Mouse (Mus musculus) forebrain, postnatal 0 days (tissue): ENCODE measurements around the gene Gal3st2c. TPM values are rescaled to one million over a fixed set of nuclear protein-coding genes. Genes with fewer than 3 reads are reported as not detected.
"Not testable (repeated sequence)": the region's sequence is repeated elsewhere in the genome, so short reads cannot be mapped to it uniquely, and the experiment has no call there.

Source experiments
- ATAC-seq: fragments of 200-750 bp; cut with Nextera tagmentation; 2 replicates; pipeline ENCODE4 v1.8.0; 2017; ENCODE audit warnings: mild to moderate bottlenecking, moderate library complexity
- DNase-seq: peaks from one replicate; pipeline ENCODE4 v3.0.0-alpha.2; 2015
- H3K27ac ChIP-seq: fragments of 300-500 bp; sonication (generic); 2 replicates; pipeline ENCODE4 v1.5.1; 2014; ENCODE audit warnings: low read depth, mild to moderate bottlenecking, antibody characterized with exemption, low read length, moderate library complexity, mixed read lengths
- H3K27me3 ChIP-seq: fragments of 300-500 bp; sonication (generic); 2 replicates; pipeline ENCODE4 v1.6.1; 2014; ENCODE audit warnings: mild to moderate bottlenecking, low read length, mixed read lengths; ENCODE audit not compliant: insufficient read depth
- H3K36me3 ChIP-seq: fragments of 300-500 bp; sonication (generic); 2 replicates; pipeline ENCODE4 v1.6.1; 2014; ENCODE audit warnings: mild to moderate bottlenecking, moderate library complexity; ENCODE audit not compliant: insufficient read depth
- H3K4me1 ChIP-seq: fragments of 300-500 bp; sonication (generic); 2 replicates; pipeline ENCODE4 v1.6.1; 2014; ENCODE audit warnings: antibody characterized with exemption; ENCODE audit not compliant: insufficient read depth
- H3K4me2 ChIP-seq: fragments of 300-500 bp; sonication (generic); 2 replicates; pipeline ENCODE4 v1.6.1; 2014; ENCODE audit warnings: low read depth, mild to moderate bottlenecking, moderate library complexity
- H3K4me3 ChIP-seq: fragments of 300-500 bp; sonication (generic); 2 replicates; pipeline ENCODE4 v1.5.1; 2014; ENCODE audit warnings: low read depth, low read length, mixed read lengths
- H3K9ac ChIP-seq: fragments of 300-500 bp; sonication (generic); 2 replicates; pipeline ENCODE4 v1.6.1; 2014; ENCODE audit warnings: mild to moderate bottlenecking
- H3K9me3 ChIP-seq: fragments of 300-500 bp; sonication (generic); 2 replicates; pipeline ENCODE4 v1.6.1; 2016; ENCODE audit warnings: low read length
- CTCF ChIP-seq: sonication (generic); IDR thresholded peaks from 2 replicates; pipeline ENCODE4 v1.5.1; 2016; ENCODE audit warnings: antibody characterized with exemption, control low read depth, low read depth
- WGBS: fragments of 180-500 bp; shearing (Covaris S2); extraction: QIAGEN DNeasy Blood & Tissue Kit; methylation state at CpG from one replicate; pipeline ENCODE4 v1.1.7; 2014; 5-methylcytosine and 5-hydroxymethylcytosine counted together
- polyA plus RNA-seq: library from polyadenylated mRNA; unstranded; fragments of >200 nt; fragmentation: Nextera tagmentation; extraction: Ambion mirVana; gene quantifications from 2 replicates; pipeline ENCODE4 v1.2.1, GENCODE M21; 2015
- total RNA-seq: library from RNA; depleted of rRNA; stranded (reverse); fragments of >200 nt; gene quantifications from 2 replicates; pipeline ENCODE4 v1.2.3, GENCODE M21; 2014

Gene Gal3st2c
- total and polyA plus RNA-seq, 2 experiments from 2014 or later: not detected

DNA sequence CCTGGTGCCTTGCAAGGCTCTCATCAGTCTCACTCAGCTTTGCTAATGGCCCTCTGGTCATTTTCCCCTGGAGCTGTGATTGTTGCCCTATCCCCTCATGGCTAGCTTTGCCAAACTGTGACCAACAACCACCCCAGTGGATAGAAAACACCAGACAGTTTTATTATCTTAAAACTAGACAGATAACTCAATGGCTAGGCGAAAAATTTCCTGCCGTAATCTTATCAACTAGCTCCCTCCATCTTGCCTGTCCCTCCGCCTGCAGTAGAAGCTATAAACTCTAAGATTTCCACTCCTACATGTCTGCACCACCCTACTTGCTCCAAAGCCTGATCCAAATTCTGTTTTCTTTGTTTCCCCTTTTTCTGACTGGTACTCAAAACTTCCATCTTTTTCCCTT lies 4.1 kb upstream of the Gal3st2c start:
- ATAC-seq: no peak
- whole genome bisulfite sequencing: 95% methylated on average over 3 of the region's 3 CpGs

DNA sequence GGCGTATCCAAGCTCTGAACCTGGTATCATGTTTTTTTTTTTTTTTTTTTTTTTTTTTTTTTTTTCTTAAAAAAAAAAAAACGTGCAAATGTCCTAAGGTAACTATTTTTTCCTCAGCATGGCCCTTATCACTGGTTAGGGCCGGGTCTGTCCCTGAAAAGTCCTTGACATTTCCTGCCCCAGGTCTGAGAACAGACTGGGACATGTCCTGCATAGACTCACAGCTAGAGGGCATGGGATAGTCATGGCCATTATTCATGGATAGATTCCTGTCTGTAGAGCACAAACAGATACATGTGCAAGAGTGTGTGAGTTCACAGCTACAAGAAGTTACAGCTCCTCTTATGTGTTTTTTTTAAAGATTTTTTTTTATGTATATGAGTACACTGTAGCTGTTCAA lies 1.5 kb upstream of the Gal3st2c start:
- H3K4me3 ChIP-seq: no peak overlapping the region
- no peak for ATAC-seq
- H3K4me1 ChIP-seq: no peaks in the 10 kb centered on the region
- no peak overlapping the region for H3K4me2 ChIP-seq
- H3K9ac ChIP-seq: no peak overlapping the region
- no peak for TF ChIP-seq CTCF
- H3K36me3 ChIP-seq: no peaks in the 10 kb centered on the region
- H3K9me3 ChIP-seq: no peaks in the 10 kb centered on the region
- H3K27me3 ChIP-seq: no peaks in the 10 kb centered on the region
- no peak overlapping the region for H3K27ac ChIP-seq
- WGBS: 73% methylated on average over 3 of the region's 3 CpGs
- no peak for DNase-seq

More for the DNA sequence above, 4.1 kb upstream of the Gal3st2c start:
- Histone ChIP-seq H3K4me1 (no peaks in the 10 kb centered on the region), H3K27ac (no peak overlapping the region), H3K27me3 (no peaks in the 10 kb centered on the region), H3K4me3 (no peak overlapping the region), H3K36me3 (no peaks in the 10 kb centered on the region), H3K9ac (no peak overlapping the region), H3K9me3 (no peaks in the 10 kb centered on the region), H3K4me2 (no peak overlapping the region)
- no peak for DNase-seq
- no peak for TF ChIP-seq CTCF

DNA sequence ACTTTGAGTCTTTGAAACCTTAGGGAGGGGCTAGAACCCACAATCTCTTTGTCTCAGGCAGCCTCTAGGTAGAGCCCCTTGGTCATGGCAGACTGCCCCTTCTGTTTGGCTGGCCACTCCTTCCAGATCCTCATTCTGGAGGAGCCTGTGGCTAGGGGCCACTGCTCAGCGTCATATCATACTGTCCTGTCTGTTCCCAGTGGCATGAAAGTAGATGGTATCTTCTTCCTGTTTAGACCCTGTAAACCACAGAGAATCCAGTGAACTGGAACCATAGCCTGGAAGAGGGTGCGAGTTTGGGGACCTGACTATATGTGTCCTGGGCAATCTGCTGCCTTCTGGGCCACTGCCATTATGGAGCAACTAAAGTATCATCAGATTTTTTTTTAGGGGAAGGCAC lies 759 bp downstream of the Gal3st2c start:
- H3K36me3 ChIP-seq, H3K4me2 ChIP-seq, ATAC-seq, H3K27ac ChIP-seq, H3K27me3 ChIP-seq, H3K4me1 ChIP-seq, H3K9me3 ChIP-seq, H3K9ac ChIP-seq, DNase-seq, H3K4me3 ChIP-seq: not testable (repeated sequence)
- WGBS: 86% methylated on average over 2 of the region's 2 CpGs

DNA sequence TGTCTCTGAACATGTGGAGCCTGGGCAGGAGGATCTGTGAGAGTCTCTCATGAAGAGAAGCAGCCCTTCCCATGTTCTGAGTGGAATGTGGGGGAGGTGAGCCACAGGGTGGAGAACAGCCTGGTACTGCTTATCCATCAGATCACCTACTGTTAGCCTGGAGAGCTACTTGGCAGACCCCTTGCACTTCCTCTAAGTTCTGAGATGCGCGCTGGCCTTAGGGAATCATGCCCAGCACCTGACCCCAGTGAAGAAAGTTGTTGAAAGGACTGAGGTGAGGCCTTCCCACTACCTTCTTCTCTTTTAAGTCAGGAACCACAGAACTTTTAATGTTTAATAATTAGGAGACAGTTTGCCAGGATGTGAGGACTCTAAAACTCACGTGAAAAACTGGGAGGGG lies 1.2 kb downstream of the Gal3st2c start:
- not testable (repeated sequence) for H3K9ac ChIP-seq, H3K27ac ChIP-seq, H3K36me3 ChIP-seq, DNase-seq, H3K27me3 ChIP-seq, H3K4me1 ChIP-seq, H3K4me2 ChIP-seq, ATAC-seq, H3K4me3 ChIP-seq, H3K9me3 ChIP-seq
- 87% methylated on average over 3 of the region's 3 CpGs for WGBS

DNA sequence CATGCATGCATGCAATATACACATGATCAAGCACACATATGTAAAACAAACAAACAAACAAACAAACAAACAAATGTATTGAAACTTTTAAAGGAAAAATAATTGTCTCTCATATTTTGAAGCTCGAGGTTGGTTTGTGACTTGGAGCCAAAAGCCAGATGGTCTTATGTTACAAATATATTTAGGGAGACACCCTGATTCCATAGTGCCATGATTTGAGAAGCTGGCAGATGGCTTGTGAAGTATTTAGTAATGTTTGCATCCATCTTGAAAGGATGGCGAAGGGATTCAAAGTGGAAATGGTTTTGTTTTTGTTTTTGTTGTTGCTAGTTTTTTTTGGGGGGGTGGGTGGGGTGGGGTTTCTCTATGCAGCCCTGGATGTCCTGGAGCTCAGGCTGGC lies 10.7 kb downstream of the Gal3st2c start:
- 62% methylated on average over 2 of the region's 2 CpGs for WGBS
- ATAC-seq (peak; percentile 66), DNase-seq (peak; percentile 21)
- H3K9me3 ChIP-seq: no peaks in the 10 kb centered on the region
- no peak overlapping the region for H3K27ac ChIP-seq
- no peak overlapping the region for H3K9ac ChIP-seq
- no peaks in the 10 kb centered on the region for H3K36me3 ChIP-seq
- H3K4me3 ChIP-seq: no peak overlapping the region
- H3K27me3 ChIP-seq: no peaks in the 10 kb centered on the region
- no peaks in the 10 kb centered on the region for H3K4me1 ChIP-seq
- no peak overlapping the region for H3K4me2 ChIP-seq
- no peak for TF ChIP-seq CTCF

DNA sequence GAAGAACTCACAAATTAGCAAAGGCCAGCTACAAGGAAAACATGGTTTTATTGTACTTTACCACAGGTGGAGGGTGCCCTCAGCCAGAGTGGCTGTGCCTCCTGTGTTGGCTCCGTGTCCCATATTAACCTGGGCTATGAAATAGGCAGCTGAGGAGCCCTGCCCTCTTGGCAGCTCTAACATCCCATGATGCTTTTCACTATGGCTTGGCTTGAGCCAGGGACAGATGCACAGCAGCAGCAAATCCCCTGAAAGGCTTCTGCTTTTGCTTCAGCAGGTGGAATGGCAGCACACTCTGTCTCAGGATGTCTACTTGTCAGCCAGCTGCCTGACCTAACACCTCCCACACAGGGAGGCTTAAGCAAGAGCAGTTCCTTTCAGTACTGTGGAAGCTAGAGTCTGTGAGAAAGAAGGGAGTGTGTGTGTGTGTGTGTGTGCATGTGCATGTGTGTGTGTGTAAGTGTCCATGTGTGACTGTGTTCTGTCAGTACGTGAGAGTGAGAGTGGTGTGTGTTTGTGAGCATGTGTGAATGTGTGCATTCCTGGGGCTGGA lies 15.7 kb downstream of the Gal3st2c start:
- H3K4me2 ChIP-seq, H3K4me1 ChIP-seq, H3K27ac ChIP-seq, H3K9me3 ChIP-seq, DNase-seq, H3K4me3 ChIP-seq, H3K36me3 ChIP-seq, H3K9ac ChIP-seq, ATAC-seq, H3K27me3 ChIP-seq: not testable (repeated sequence)
- WGBS: 67% methylated on average over 2 of the region's 2 CpGs

DNA sequence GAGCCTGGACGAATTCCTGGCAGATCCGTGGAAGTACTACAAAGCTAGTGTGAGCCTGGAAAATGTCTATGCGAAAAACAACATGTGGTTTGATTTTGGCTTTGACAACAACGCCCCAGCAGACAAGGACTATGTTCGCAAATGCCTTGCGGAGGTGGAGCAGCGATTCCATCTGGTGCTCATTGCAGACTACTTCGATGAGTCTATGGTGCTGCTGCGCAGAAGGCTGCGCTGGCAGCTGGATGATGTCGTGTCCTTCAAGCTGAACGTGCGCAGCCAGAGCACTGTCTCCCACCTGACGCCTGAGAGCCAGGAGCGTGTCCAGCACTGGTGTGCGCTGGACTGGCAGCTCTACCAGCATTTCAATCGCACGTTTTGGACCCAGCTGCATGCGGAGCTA lies 18.5 kb downstream of the Gal3st2c start:
- H3K27me3 ChIP-seq, H3K4me2 ChIP-seq, H3K9me3 ChIP-seq, DNase-seq, ATAC-seq, H3K36me3 ChIP-seq, H3K9ac ChIP-seq, H3K4me3 ChIP-seq, H3K4me1 ChIP-seq, H3K27ac ChIP-seq: not testable (repeated sequence)
- 93% methylated on average over 16 of the region's 19 CpGs for WGBS

DNA sequence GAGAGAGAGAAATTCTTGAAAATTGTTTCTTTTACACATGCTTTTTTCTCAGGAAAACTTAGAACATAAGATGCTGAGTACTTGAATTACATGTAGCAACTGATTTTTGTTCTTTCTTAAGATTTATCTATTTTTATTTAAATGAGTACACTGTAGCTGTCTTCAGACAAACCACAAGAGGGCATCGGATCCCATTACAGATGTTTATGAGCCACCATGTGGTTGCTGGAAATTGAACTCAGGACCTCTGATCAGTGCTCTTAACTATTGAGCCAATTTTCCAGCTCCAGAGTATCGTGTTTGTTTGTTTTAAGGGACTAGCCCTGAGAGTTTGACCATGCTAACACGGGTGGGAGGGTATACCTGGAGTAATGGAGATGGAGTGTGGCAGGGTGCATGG lies 21.3 kb downstream of the Gal3st2c start:
- 83% methylated on average over 3 of the region's 3 CpGs for WGBS
- TF ChIP-seq CTCF: no peak; the same call in 1 of the 2 replicates
- Histone ChIP-seq H3K4me2 (no peak overlapping the region), H3K27ac (no peak overlapping the region), H3K9me3 (no peaks in the 10 kb centered on the region), H3K4me3 (no peak overlapping the region), H3K36me3 (no peaks in the 10 kb centered on the region), H3K4me1 (no peaks in the 10 kb centered on the region), H3K27me3 (no peaks in the 10 kb centered on the region), H3K9ac (no peak overlapping the region)
- DNase-seq (no peak), ATAC-seq (no peak)
